Mouse (Mus musculus): ENCODE measurements at regions not wholly inside any gene's neighbourhood (a gene's known extent, or its start where the extent isn't known, plus 50 kb on each side); places are given as distances from the start of the nearest gene placed in this dataset.

GRCm38 (mm10) chr15:68435961-68436360 is 1935.3 kb upstream of the Lrrc6 start:
- Histone ChIP-seq H3K9me3 (ENCODE audit: low read length) (no peaks in the 10 kb centered on the region), H3K9ac (replicated peaks; ENCODE audit: low read length) (no peak overlapping the region), H3K27ac (no peak overlapping the region), H3K4me3 (ENCODE audit: low read length) (no peak overlapping the region), H3K36me3 (ENCODE audit: insufficient read depth, low read length) (no peaks in the 10 kb centered on the region), H3K27me3 (ENCODE audit: insufficient read depth, low read length) (no peaks in the 10 kb centered on the region), H3K4me1 (ENCODE audit: insufficient read depth, low read length) (no peaks in the 10 kb centered on the region), H3K4me2 (ENCODE audit: low read depth, low read length) (no peak overlapping the region)
- 51% methylated on average over 3 of the region's 3 CpGs for WGBS
- no peak for TF ChIP-seq CTCF (IDR thresholded peaks at IDR 0.05; ENCODE audit: low read depth)
- no peak for ATAC-seq
- peak; percentile 23 for DNase-seq (ENCODE audit: low spot score)

GRCm38 (mm10) chr15:68431251-68431650 is 1930.5 kb upstream of the Lrrc6 start:
- DNase-seq (ENCODE audit: low spot score) (no peak), ATAC-seq (no peak)
- Histone ChIP-seq H3K36me3 (ENCODE audit: insufficient read depth, low read length) (no peaks in the 10 kb centered on the region), H3K4me3 (ENCODE audit: low read length) (no peak overlapping the region), H3K27me3 (ENCODE audit: insufficient read depth, low read length) (no peaks in the 10 kb centered on the region), H3K9ac (replicated peaks; ENCODE audit: low read length) (no peak overlapping the region), H3K4me1 (ENCODE audit: insufficient read depth, low read length) (no peaks in the 10 kb centered on the region), H3K9me3 (ENCODE audit: low read length) (no peaks in the 10 kb centered on the region), H3K27ac (no peak overlapping the region), H3K4me2 (ENCODE audit: low read depth, low read length) (no peak overlapping the region)
- 80% methylated on average over 2 of the region's 2 CpGs for WGBS
- no peak for TF ChIP-seq CTCF (IDR thresholded peaks at IDR 0.05; ENCODE audit: low read depth)

GRCm38 (mm10) chr15:68430486-68430885 is 1929.8 kb upstream of the Lrrc6 start:
- Histone ChIP-seq H3K4me2 (ENCODE audit: low read depth, low read length) (no peak overlapping the region), H3K9me3 (ENCODE audit: low read length) (no peaks in the 10 kb centered on the region), H3K27me3 (ENCODE audit: insufficient read depth, low read length) (no peaks in the 10 kb centered on the region), H3K4me1 (ENCODE audit: insufficient read depth, low read length) (no peaks in the 10 kb centered on the region), H3K27ac (no peak overlapping the region), H3K9ac (replicated peaks; ENCODE audit: low read length) (no peak overlapping the region), H3K36me3 (ENCODE audit: insufficient read depth, low read length) (no peaks in the 10 kb centered on the region), H3K4me3 (ENCODE audit: low read length) (no peak overlapping the region)
- ATAC-seq: no peak
- DNase-seq (ENCODE audit: low spot score): no peak
- no peak for TF ChIP-seq CTCF (IDR thresholded peaks at IDR 0.05; ENCODE audit: low read depth)
- WGBS: 71% methylated on average over 4 of the region's 4 CpGs

- H3K36me3 ChIP-seq (ENCODE audit: insufficient read depth, low read length): no peaks in the 10 kb centered on the region
- DNase-seq (ENCODE audit: low spot score) (peak; percentile 87), ATAC-seq (peak; percentile 78)
- no peak overlapping the region for H3K9ac ChIP-seq (replicated peaks; ENCODE audit: low read length)
- H3K27me3 ChIP-seq (ENCODE audit: insufficient read depth, low read length): no peaks in the 10 kb centered on the region
- H3K27ac ChIP-seq: no peak overlapping the region
- no peaks in the 10 kb centered on the region for H3K4me1 ChIP-seq (ENCODE audit: insufficient read depth, low read length)
- H3K4me3 ChIP-seq (ENCODE audit: low read length): no peak overlapping the region
- no peaks in the 10 kb centered on the region for H3K9me3 ChIP-seq (ENCODE audit: low read length)
- no peak overlapping the region for H3K4me2 ChIP-seq (ENCODE audit: low read depth, low read length)
- TF ChIP-seq CTCF (IDR thresholded peaks at IDR 0.05; ENCODE audit: low read depth): peak; percentile 89
- 17% methylated on average over 6 of the region's 6 CpGs for WGBS
Observed at GRCm38 (mm10) chr15:68428444-68429228, 1927.9 kb upstream of the Lrrc6 start.

- Histone ChIP-seq H3K4me3 (ENCODE audit: low read length) (no peak overlapping the region), H3K9me3 (ENCODE audit: low read length) (no peaks in the 10 kb centered on the region), H3K36me3 (ENCODE audit: insufficient read depth, low read length) (no peaks in the 10 kb centered on the region), H3K27ac (no peak overlapping the region), H3K9ac (replicated peaks; ENCODE audit: low read length) (no peak overlapping the region), H3K4me1 (ENCODE audit: insufficient read depth, low read length) (no peaks in the 10 kb centered on the region), H3K4me2 (ENCODE audit: low read depth, low read length) (no peak overlapping the region), H3K27me3 (ENCODE audit: insufficient read depth, low read length) (no peaks in the 10 kb centered on the region; the same call in 1 of the 2 replicates)
- DNase-seq (ENCODE audit: low spot score) (no peak), ATAC-seq (no peak)
- TF ChIP-seq CTCF (IDR thresholded peaks at IDR 0.05; ENCODE audit: low read depth): no peak
- 21% methylated on average over 1 of the region's 1 CpGs for WGBS
Observed at GRCm38 (mm10) chr15:68417142-68417541, 1916.4 kb upstream of the Lrrc6 start.

- Histone ChIP-seq H3K36me3 (ENCODE audit: insufficient read depth, low read length) (no peaks in the 10 kb centered on the region), H3K9ac (replicated peaks; ENCODE audit: low read length) (no peak overlapping the region), H3K9me3 (ENCODE audit: low read length) (no peaks in the 10 kb centered on the region), H3K4me1 (ENCODE audit: insufficient read depth, low read length) (no peaks in the 10 kb centered on the region), H3K4me2 (ENCODE audit: low read depth, low read length) (no peak overlapping the region), H3K27ac (no peak overlapping the region), H3K4me3 (ENCODE audit: low read length) (no peak overlapping the region), H3K27me3 (ENCODE audit: insufficient read depth, low read length) (no peaks in the 10 kb centered on the region; the same call in 1 of the 2 replicates)
- DNase-seq (ENCODE audit: low spot score): peak; percentile 75
- 0 out of 2 replicates have a peak, but pooled peaks have one; percentile 24 for ATAC-seq
- TF ChIP-seq CTCF (IDR thresholded peaks at IDR 0.05; ENCODE audit: low read depth): peak; percentile 80
- 41% methylated on average over 3 of the region's 3 CpGs for WGBS
Observed at GRCm38 (mm10) chr15:68415401-68415925, 1914.8 kb upstream of the Lrrc6 start.

- no peak overlapping the region for H3K4me3 ChIP-seq (ENCODE audit: low read length)
- WGBS: 61% methylated on average over 4 of the region's 4 CpGs
- TF ChIP-seq CTCF (IDR thresholded peaks at IDR 0.05; ENCODE audit: low read depth): no peak
- H3K4me2 ChIP-seq (ENCODE audit: low read depth, low read length): no peak overlapping the region
- no peaks in the 10 kb centered on the region for H3K36me3 ChIP-seq (ENCODE audit: insufficient read depth, low read length)
- H3K9ac ChIP-seq (replicated peaks; ENCODE audit: low read length): no peak overlapping the region
- no peak overlapping the region for H3K27ac ChIP-seq
- ATAC-seq (no peak), DNase-seq (ENCODE audit: low spot score) (no peak)
- no peaks in the 10 kb centered on the region for H3K9me3 ChIP-seq (ENCODE audit: low read length)
- no peaks in the 10 kb centered on the region; the same call in 1 of the 2 replicates for H3K27me3 ChIP-seq (ENCODE audit: insufficient read depth, low read length)
- H3K4me1 ChIP-seq (ENCODE audit: insufficient read depth, low read length): no peaks in the 10 kb centered on the region
Observed at GRCm38 (mm10) chr15:68414047-68414446, 1913.3 kb upstream of the Lrrc6 start.

Data from hindbrain, postnatal 0 days (tissue).